In genomic region chr2:71980771-71981342, GRCm38 (mm10) we compare ENCODE assay signal across 8 mouse cellular contexts. TPM values are rescaled to one million over a fixed set of nuclear protein-coding genes. Genes with fewer than 3 reads are reported as not detected.
DNase-seq lines count a peak whose midpoint lies in the region; ATAC-seq and TF ChIP-seq lines count a peak whose summit lies in the region.

TSS of gene Rapgef4 (plus strand) at chr2:71981240.

- H3K4me3 ChIP-seq in lung, embryonic 16.5 days (ENCODE audit: low read length), result peak within 1 kb of the TSS; percentile 64
- H3K4me3 ChIP-seq in embryonic fibroblast, embryonic 13.5 days (ENCODE audit: insufficient read depth, low read length), result peak within 1 kb of the TSS; percentile 33
- H3K4me3 ChIP-seq in hindbrain, embryonic 12.5 days, result peak within 1 kb of the TSS; percentile 59
- peak within 1 kb of the TSS; percentile 56 for H3K4me3 ChIP-seq in liver, embryonic 13.5 days (replicated peaks)

- H3K9ac ChIP-seq in lung, embryonic 16.5 days (ENCODE audit: low read length), result peak within 1 kb of the TSS; percentile 73
- peak within 1 kb of the TSS; percentile 69 for H3K9ac ChIP-seq in hindbrain, embryonic 12.5 days
- peak within 1 kb of the TSS; percentile 54 for H3K9ac ChIP-seq in liver, embryonic 13.5 days

- TF ChIP-seq POLR2A in embryonic fibroblast, embryonic 13.5 days (IDR thresholded peaks at IDR 0.05; ENCODE audit: low read depth, low read length), result no peak

- H3K27ac ChIP-seq in lung, embryonic 16.5 days (ENCODE audit: low read length), result no peak within 1 kb of the TSS
- no peak within 1 kb of the TSS for H3K27ac ChIP-seq in embryonic fibroblast, embryonic 13.5 days (ENCODE audit: insufficient read depth, low read length)
- H3K27ac ChIP-seq in hindbrain, embryonic 12.5 days, result no peak within 1 kb of the TSS
- no peak within 1 kb of the TSS for H3K27ac ChIP-seq in liver, embryonic 13.5 days

- H3K9me3 ChIP-seq in lung, embryonic 16.5 days (ENCODE audit: control insufficient read depth, low read length), result no peaks in the 10 kb centered on the region
- no peaks in the 10 kb centered on the region for H3K9me3 ChIP-seq in hindbrain, embryonic 12.5 days (replicated peaks)
- H3K9me3 ChIP-seq in liver, embryonic 13.5 days (replicated peaks), result no peaks in the 10 kb centered on the region

- ATAC-seq in lung, embryonic 16.5 days (ENCODE audit: low read depth), result peak; percentile 79
- ATAC-seq in hindbrain, embryonic 12.5 days (ENCODE audit: low FRiP score), result peak; percentile 69
- no peak for ATAC-seq in liver, embryonic 13.5 days (ENCODE audit: low read depth)

- H3K4me1 ChIP-seq in lung, embryonic 16.5 days (replicated peaks; ENCODE audit: control insufficient read depth, insufficient read depth, low read length), result peaks cover 8% of the 10 kb centered on the region
- no peaks in the 10 kb centered on the region for H3K4me1 ChIP-seq in embryonic fibroblast, embryonic 13.5 days (ENCODE audit: control insufficient read depth, insufficient read depth, low read length)
- peaks cover 10% of the 10 kb centered on the region for H3K4me1 ChIP-seq in hindbrain, embryonic 12.5 days
- peaks cover 11% of the 10 kb centered on the region for H3K4me1 ChIP-seq in liver, embryonic 13.5 days (replicated peaks)

- H3K4me2 ChIP-seq in lung, embryonic 16.5 days (ENCODE audit: low read depth, low read length), result peak within 1 kb of the TSS; percentile 99
- H3K4me2 ChIP-seq in hindbrain, embryonic 12.5 days (replicated peaks), result peak within 1 kb of the TSS; percentile 98
- peak within 1 kb of the TSS; percentile 74 for H3K4me2 ChIP-seq in liver, embryonic 13.5 days

- TF ChIP-seq CTCF in embryonic fibroblast, embryonic 13.5 days (IDR thresholded peaks at IDR 0.05; ENCODE audit: borderline replicate concordance, insufficient read depth, low read length), result no peak

- DNase-seq in lung, adult 18-20 months, result no peak
- peak; percentile 49 for DNase-seq in brain, adult 2 months (ENCODE audit: low read depth, low spot score)
- no peak for DNase-seq in liver, embryonic 13.5 days
- peak; percentile 52 for DNase-seq in testis, postnatal 10 days (ENCODE audit: low spot score)
- no peak for DNase-seq in urinary bladder, postnatal 14 days (ENCODE audit: low spot score)

- H3K27me3 ChIP-seq in lung, embryonic 16.5 days (ENCODE audit: control insufficient read depth, insufficient read depth, low read depth, low read length), result no peaks in the 10 kb centered on the region; the same call in 1 of the 2 replicates
- H3K27me3 ChIP-seq in hindbrain, embryonic 12.5 days, result peaks cover 29% of the 10 kb centered on the region
- H3K27me3 ChIP-seq in liver, embryonic 13.5 days, result peaks cover 35% of the 10 kb centered on the region

- no peaks in the 10 kb centered on the region for H3K36me3 ChIP-seq in lung, embryonic 16.5 days (ENCODE audit: control insufficient read depth, insufficient read depth, low read length)
- H3K36me3 ChIP-seq in hindbrain, embryonic 12.5 days, result no peaks in the 10 kb centered on the region
- H3K36me3 ChIP-seq in liver, embryonic 13.5 days, result no peaks in the 10 kb centered on the region

- WGBS in lung, embryonic 16.5 days, result under 1% methylated on average over 46 of the region's 52 CpGs
- WGBS in hindbrain, embryonic 12.5 days, result 2% methylated on average over 21 of the region's 52 CpGs
- 3% methylated on average over 52 of the region's 52 CpGs for WGBS in liver, embryonic 13.5 days (ENCODE audit: insufficient replicate concordance)

RNA-seq across cellular contexts. Expression of gene Rapgef4, which starts in this region (rescaled TPM):
- polyA plus RNA-seq in lung, embryonic 16.5 days (2015; fragmentation: Nextera tagmentation; extraction: Ambion mirVana), result 3.7 and 6.8 TPM in 2 replicates
- not detected in 2 replicates for polyA plus RNA-seq in embryonic fibroblast, embryonic 13.5 days (2011; ENCODE audit: insufficient read length, low read depth, missing spikeins)
- 4.9 and 5.6 TPM in 2 replicates for polyA plus RNA-seq in hindbrain, embryonic 12.5 days (2016; fragmentation: Nextera tagmentation; extraction: Ambion mirVana)
- 2.7 and 4.1 TPM in 2 replicates for polyA plus RNA-seq in liver, embryonic 13.5 days (2015; fragmentation: Nextera tagmentation; extraction: Ambion mirVana)

Comparison
In these comparisons a context has a peak if more than half of its experiments do, and no peak if none do; other contexts are left out.
1. DNase-seq: peak in brain, adult 2 months (single experiment) and testis, postnatal 10 days (single experiment); none in lung, adult 18-20 months (0 of 2), liver, embryonic 13.5 days (single experiment) and urinary bladder, postnatal 14 days (single experiment).
2. Peak in every context shown above with its lines, with median percentiles within 50 percentile points of each other: H3K4me2 ChIP-seq, H3K4me3 ChIP-seq and H3K9ac ChIP-seq.